Mouse (Mus musculus) liver, embryonic 16.5 days (tissue): ENCODE results near the gene Tnfrsf26. TPM values are rescaled to one million over a fixed set of nuclear protein-coding genes. Genes with fewer than 3 reads are reported as not detected.

Experiments used
- ATAC-seq: fragments of 200-750 bp; cut with Nextera tagmentation; 2 replicates; pipeline ENCODE4 v1.8.0; 2017; ENCODE audit warnings: low read depth, mild to moderate bottlenecking, moderate number of reproducible peaks, moderate library complexity
- H3K27ac ChIP-seq: fragments of 300-500 bp; sonication (generic); 2 replicates; pipeline ENCODE4 v1.5.1; 2014; ENCODE audit warnings: mild to moderate bottlenecking, low read length
- H3K27me3 ChIP-seq: fragments of 300-500 bp; sonication (generic); 2 replicates; pipeline ENCODE4 v1.6.1; 2014; ENCODE audit warnings: low read depth, low read length, mixed read lengths; ENCODE audit not compliant: control insufficient read depth, insufficient read depth
- H3K36me3 ChIP-seq: fragments of 300-500 bp; sonication (generic); 2 replicates; pipeline ENCODE4 v1.6.1; 2014; ENCODE audit warnings: mild to moderate bottlenecking; ENCODE audit not compliant: control insufficient read depth, insufficient read depth
- H3K4me1 ChIP-seq: fragments of 300-500 bp; sonication (generic); 2 replicates; pipeline ENCODE4 v1.6.1; 2014; ENCODE audit warnings: low read depth, low read length, mixed read lengths; ENCODE audit not compliant: control insufficient read depth
- H3K4me2 ChIP-seq: fragments of 300-500 bp; sonication (generic); 2 replicates; pipeline ENCODE4 v1.6.1; 2014; ENCODE audit warnings: low read depth, low read length, mixed read lengths
- H3K4me3 ChIP-seq: fragments of 300-500 bp; sonication (generic); 2 replicates; pipeline ENCODE4 v1.5.1; 2014; ENCODE audit warnings: low read depth, mild to moderate bottlenecking, low read length
- H3K9ac ChIP-seq: fragments of 300-500 bp; sonication (generic); 2 replicates; pipeline ENCODE4 v1.6.1; 2014; ENCODE audit warnings: low read depth, low read length
- H3K9me3 ChIP-seq: fragments of 300-500 bp; sonication (generic); replicated peaks from 2 replicates; pipeline ENCODE4 v1.6.1; 2016; ENCODE audit warnings: low read length; ENCODE audit not compliant: control insufficient read depth
- WGBS: fragments of 180-500 bp; shearing (Covaris S2); extraction: QIAGEN DNeasy Blood & Tissue Kit; methylation state at CpG from one replicate; pipeline ENCODE4 v1.1.7; 2014; ENCODE audit not compliant: insufficient replicate concordance; 5-methylcytosine and 5-hydroxymethylcytosine counted together
- microRNA-seq: library from miRNA; unstranded; fragments of <30 nt; microRNA quantifications from one replicate; pipeline ENCODE4, GENCODE M21; 2016
- polyA plus RNA-seq: library from polyadenylated mRNA; unstranded; fragments of >200 nt; fragmentation: Nextera tagmentation; extraction: Ambion mirVana; gene quantifications from 2 replicates; pipeline ENCODE4 v1.2.1, GENCODE M21; 2015

Gene Tnfrsf26
- polyA plus RNA-seq, 1 experiment from 2014 or later, result 1.3 TPM

DNA sequence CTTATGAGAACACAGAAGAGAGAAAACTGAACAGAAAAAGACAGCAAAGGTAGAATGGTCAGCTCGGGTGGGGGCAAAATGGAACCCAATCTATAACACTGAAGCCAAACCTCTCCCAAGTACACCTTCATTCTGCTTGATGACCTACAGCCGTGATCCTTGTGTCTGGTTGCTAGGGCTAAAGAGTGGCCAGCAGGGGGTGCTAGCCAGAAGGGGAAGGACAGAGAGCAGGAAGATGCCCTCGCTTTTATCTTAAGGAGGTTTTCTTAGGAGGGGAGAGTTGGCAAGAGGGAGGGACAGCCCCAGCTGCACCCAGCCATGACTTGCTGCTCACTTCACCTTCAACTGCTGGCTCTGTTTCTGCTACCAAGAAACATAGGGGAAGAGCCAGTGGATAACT is 44.6 kb downstream of the Tnfrsf26 start:
- no peak for ATAC-seq
- H3K27ac ChIP-seq, result no peak overlapping the region
- H3K4me2 ChIP-seq, result no peak overlapping the region
- H3K9ac ChIP-seq, result no peak overlapping the region
- no peaks in the 10 kb centered on the region for H3K27me3 ChIP-seq
- no peaks in the 10 kb centered on the region for H3K9me3 ChIP-seq
- H3K36me3 ChIP-seq, result peaks cover 73% of the 10 kb centered on the region
- no peak overlapping the region for H3K4me3 ChIP-seq
- H3K4me1 ChIP-seq, result no peaks in the 10 kb centered on the region
- 31% methylated on average over 3 of the region's 3 CpGs for WGBS

- H3K4me1 ChIP-seq, result no peaks in the 10 kb centered on the region
- H3K9me3 ChIP-seq, result no peaks in the 10 kb centered on the region
- no peaks in the 10 kb centered on the region for H3K27me3 ChIP-seq
- no peak overlapping the region for H3K4me3 ChIP-seq
- H3K9ac ChIP-seq, result no peak overlapping the region
- ATAC-seq, result no peak
- H3K4me2 ChIP-seq, result no peak overlapping the region
- H3K36me3 ChIP-seq, result peaks cover 74% of the 10 kb centered on the region
- no peak overlapping the region for H3K27ac ChIP-seq
- WGBS, result 86% methylated on average over 5 of the region's 5 CpGs
These were observed 45.5 kb downstream of the Tnfrsf26 start for GRCm38 (mm10) chr7:143583025-143583424.

GRCm38 (mm10) chr7:143575751-143576150 is 52.8 kb downstream of the Tnfrsf26 start:
- 94% methylated on average over 11 of the region's 11 CpGs for WGBS
- no peaks in the 10 kb centered on the region for H3K9me3 ChIP-seq
- no peak for ATAC-seq
- H3K4me3 ChIP-seq, result no peak overlapping the region
- H3K9ac ChIP-seq, result no peak overlapping the region
- H3K4me1 ChIP-seq, result no peaks in the 10 kb centered on the region
- H3K4me2 ChIP-seq, result no peak overlapping the region
- no peak overlapping the region for H3K27ac ChIP-seq
- H3K36me3 ChIP-seq, result peaks cover 79% of the 10 kb centered on the region
- no peaks in the 10 kb centered on the region for H3K27me3 ChIP-seq

- Histone ChIP-seq H3K36me3 (peaks cover 90% of the 10 kb centered on the region), H3K27ac (peak overlapping the region; percentile 81), H3K4me3 (peak overlapping the region; percentile 5; the same call in 1 of the 2 replicates), H3K9me3 (no peaks in the 10 kb centered on the region), H3K27me3 (no peaks in the 10 kb centered on the region), H3K9ac (peak overlapping the region; percentile 47), H3K4me1 (peaks cover 28% of the 10 kb centered on the region), H3K4me2 (peak overlapping the region; percentile 52)
- ATAC-seq, result peak; percentile 94
- WGBS, result 21% methylated on average over 3 of the region's 3 CpGs
These were observed 62.9 kb downstream of the Tnfrsf26 start for GRCm38 (mm10) chr7:143565648-143566039.

DNA sequence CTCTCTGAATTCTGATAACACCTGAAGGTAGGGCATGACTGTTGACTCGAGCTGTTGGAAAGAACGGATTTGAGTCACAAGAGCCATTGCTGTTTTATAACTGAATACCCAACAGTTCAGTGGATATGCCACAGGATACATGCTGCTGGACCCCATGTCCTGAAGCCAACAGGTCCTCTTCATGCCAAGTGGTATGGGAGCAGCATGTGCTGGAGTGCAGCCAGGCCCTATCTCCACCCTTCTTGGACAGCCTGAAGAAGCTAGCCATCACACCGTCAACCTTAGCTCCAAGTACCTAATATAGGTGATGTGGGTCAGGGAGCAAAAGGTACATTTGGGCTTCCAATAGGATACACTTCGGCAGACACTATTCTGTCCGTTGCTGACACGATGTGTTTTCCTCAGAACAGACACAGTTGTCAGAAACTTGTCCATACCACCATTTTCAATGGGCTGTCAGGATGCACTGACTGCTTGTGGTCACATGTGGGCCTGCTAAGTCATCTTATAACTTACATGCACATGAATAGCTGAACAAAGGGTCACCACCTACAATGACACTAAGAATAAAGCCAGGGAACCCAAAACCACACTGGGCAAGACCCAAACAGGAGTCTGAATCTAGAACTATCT is 63.4 kb downstream of the Tnfrsf26 start:
- no peak for ATAC-seq
- Histone ChIP-seq H3K4me2 (peak overlapping the region; percentile 52), H3K4me3 (no peak overlapping the region), H3K27ac (peak overlapping the region; percentile 81), H3K9ac (no peak overlapping the region; the same call in 1 of the 2 replicates), H3K27me3 (no peaks in the 10 kb centered on the region), H3K36me3 (peaks cover 90% of the 10 kb centered on the region), H3K4me1 (peaks cover 28% of the 10 kb centered on the region), H3K9me3 (no peaks in the 10 kb centered on the region)
- WGBS, result 44% methylated on average over 6 of the region's 6 CpGs

GRCm38 (mm10) chr7:143563787-143564186 is 64.7 kb downstream of the Tnfrsf26 start:
- Histone ChIP-seq H3K27ac (no peak overlapping the region), H3K9me3 (no peaks in the 10 kb centered on the region), H3K4me3 (no peak overlapping the region), H3K4me1 (peaks cover 28% of the 10 kb centered on the region), H3K4me2 (no peak overlapping the region), H3K9ac (no peak overlapping the region), H3K27me3 (no peaks in the 10 kb centered on the region), H3K36me3 (peaks cover 88% of the 10 kb centered on the region)
- 91% methylated on average over 5 of the region's 5 CpGs for WGBS
- no peak for ATAC-seq

Small RNA genes lying within 50 kb of the gene (microRNA-seq; reads per million reads assigned to microRNA genes)
- gene Mir7064, result 2.7 reads per million, percentile 6 among the genes with 10 or more reads in this experiment

Other genes starting within 250 kb of the Tnfrsf26 start
- gene Cdkn1c, start 167.7 kb downstream of the Tnfrsf26 start, polyA plus RNA-seq, result 143 and 173 TPM in 2 replicates
- 13.0 and 14.4 TPM in 2 replicates for gene Slc22a18, start 155.0 kb downstream of the Tnfrsf26 start, polyA plus RNA-seq
- 25.8 and 25.9 TPM in 2 replicates for gene Phlda2, start 125.6 kb downstream of the Tnfrsf26 start, polyA plus RNA-seq
- 74.9 and 78.9 TPM in 2 replicates for gene Nap1l4, start 79.6 kb downstream of the Tnfrsf26 start, polyA plus RNA-seq
- 62.0 and 64.3 TPM in 2 replicates for gene Cars, start 28.6 kb downstream of the Tnfrsf26 start, polyA plus RNA-seq
- gene Tnfrsf22, start 20.9 kb upstream of the Tnfrsf26 start, polyA plus RNA-seq, result 0.42 and 0.53 TPM in 2 replicates
- gene Tnfrsf23, start 57.1 kb upstream of the Tnfrsf26 start, polyA plus RNA-seq, result 0.35 and 0.55 TPM in 2 replicates
- gene Osbpl5, start 128.3 kb upstream of the Tnfrsf26 start, polyA plus RNA-seq, result 1.9 and 2.2 TPM in 2 replicates
- not detected in 2 replicates for gene Mrgprg, start 138.3 kb upstream of the Tnfrsf26 start, polyA plus RNA-seq
- 0.41 and 0.51 TPM in 2 replicates for gene Mrgpre, start 155.8 kb upstream of the Tnfrsf26 start, polyA plus RNA-seq
- gene Nadsyn1, start 194.1 kb upstream of the Tnfrsf26 start, polyA plus RNA-seq, result 9.1 TPM in 2 replicates
- 59.4 and 76.8 TPM in 2 replicates for gene Dhcr7, start 194.4 kb upstream of the Tnfrsf26 start, polyA plus RNA-seq
- not detected in 2 replicates for gene Gm498, start 238.1 kb upstream of the Tnfrsf26 start, polyA plus RNA-seq